Mouse (Mus musculus): ENCODE data around the gene Rapsn.

DNA sequence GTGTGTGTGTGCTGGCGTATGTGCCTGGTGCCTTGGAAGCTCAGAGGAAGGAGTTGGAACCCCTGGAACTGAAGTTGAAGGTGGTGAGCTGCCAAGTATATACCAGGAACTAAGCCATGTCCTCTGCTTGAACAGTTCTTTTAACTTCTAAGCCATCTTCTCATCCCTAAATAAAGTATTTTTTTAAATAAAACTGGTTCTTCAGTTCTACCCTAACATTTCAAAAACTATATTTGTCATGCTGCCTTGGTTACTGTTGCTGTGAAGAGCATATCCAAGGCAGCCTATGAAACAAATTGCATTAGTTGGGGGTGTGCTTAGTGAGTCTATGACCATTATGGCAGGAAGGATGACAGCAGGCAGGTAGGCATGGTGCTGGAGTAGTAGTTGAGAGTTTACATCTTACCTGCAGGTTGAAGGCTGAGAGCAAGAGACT, 10.3 kb upstream of the Rapsn start:
- no peak; the same call in 1 of the 2 replicates for TF ChIP-seq POLR2A (IDR thresholded peaks at IDR 0.05; ENCODE audit: extremely low read depth, insufficient read depth, low read length)
- no peak for TF ChIP-seq CTCF (IDR thresholded peaks at IDR 0.05; ENCODE audit: extremely low read depth, insufficient read depth, low read length)
